Mouse (Mus musculus) CH12.LX (cell line): Measurements from ENCODE around the gene Tescl. TPM values are rescaled to one million over a fixed set of nuclear protein-coding genes. Genes with fewer than 3 reads are reported as not detected.

Source experiments
- DNase-seq: peaks from one replicate; pipeline ENCODE4 v3.0.0-alpha.2; 2013; ENCODE audit errors: extremely low read depth
- H3K27ac ChIP-seq: 2 replicates; pipeline ENCODE4 v1.5.1; 2012; ENCODE audit warnings: low read depth, mild to moderate bottlenecking, control low read depth, moderate library complexity; ENCODE audit not compliant: insufficient read depth
- H3K27me3 ChIP-seq: replicated peaks from 2 replicates; pipeline ENCODE3; 2012; ENCODE audit warnings: inconsistent platforms
- H3K36me3 ChIP-seq, 2 experiments: replicated peaks in 1 of 2; 2 replicates each; pipeline versions ENCODE3 to v1.6.1; 2012; ENCODE audit warnings: inconsistent platforms in 1 of 2, low read length in 1 of 2, mild to moderate bottlenecking in 1 of 2, mixed read lengths in 1 of 2, moderate library complexity in 1 of 2; ENCODE audit not compliant: control insufficient read depth in 1 of 2, insufficient read depth in 1 of 2
- H3K4me1 ChIP-seq, 2 experiments: 2 replicates each; pipeline ENCODE4 v1.6.1; 2012; ENCODE audit warnings: inconsistent platforms in 1 of 2, moderate library complexity in 1 of 2; ENCODE audit not compliant: insufficient read depth in 2 of 2, control insufficient read depth in 1 of 2
- H3K4me2 ChIP-seq: 2 replicates; pipeline ENCODE4 v1.6.1; 2012; ENCODE audit warnings: low read depth, mild to moderate bottlenecking, control low read depth; ENCODE audit not compliant: poor library complexity, insufficient read depth, severe bottlenecking
- H3K4me3 ChIP-seq, 3 experiments: fragments of 150-350 bp in 1 of 3; sonication (generic) in 1 of 3; replicated peaks in 1 of 3; 2 replicates each; pipeline versions ENCODE3 to v1.5.1; 2011 to 2012; ENCODE audit warnings: low read depth in 2 of 3, low read length in 2 of 3, mild to moderate bottlenecking in 2 of 3, moderate library complexity in 2 of 3, control low read depth in 1 of 3, improper control_type of control experiment in 1 of 3, inconsistent platforms in 1 of 3, mixed read lengths in 1 of 3; ENCODE audit not compliant: poor library complexity in 1 of 3
- H3K79me2 ChIP-seq: replicated peaks from 2 replicates; pipeline ENCODE4 v1.6.1; 2012; ENCODE audit warnings: mild to moderate bottlenecking, moderate library complexity; ENCODE audit not compliant: control insufficient read depth, poor library complexity, insufficient read depth, severe bottlenecking; ENCODE audit errors: extremely low read depth
- H3K9ac ChIP-seq: 2 replicates; pipeline ENCODE4 v1.6.1; 2012; ENCODE audit warnings: low read depth, mild to moderate bottlenecking, control low read depth, moderate library complexity; ENCODE audit not compliant: insufficient read depth
- H3K9me3 ChIP-seq: replicated peaks from 2 replicates; pipeline ENCODE3; 2012; ENCODE audit warnings: low read length, inconsistent platforms, mixed read lengths
- BHLHE40 ChIP-seq: IDR thresholded peaks from 2 replicates; pipeline ENCODE4 v1.6.1; 2011; ENCODE audit warnings: mild to moderate bottlenecking, low read depth, low read length, improper control_type of control experiment
- CHD1 ChIP-seq: IDR thresholded peaks from 2 replicates; pipeline ENCODE4 v1.6.1; 2012; ENCODE audit warnings: low read depth, low read length, improper control_type of control experiment, inconsistent platforms
- CTCF ChIP-seq, 2 experiments: IDR thresholded peaks in 1 of 2; conservative IDR thresholded peaks in 1 of 2; 2 replicates each; pipeline ENCODE4 v1.5.1; 2011 to 2012; ENCODE audit warnings: low read depth in 2 of 2, low read length in 2 of 2, improper control_type of control experiment in 1 of 2, inconsistent platforms in 1 of 2, mild to moderate bottlenecking in 1 of 2, moderate library complexity in 1 of 2
- E2F4 ChIP-seq: IDR thresholded peaks from 2 replicates; pipeline ENCODE4 v1.6.1; 2011; ENCODE audit warnings: low read depth, low read length, improper control_type of control experiment; ENCODE audit not compliant: insufficient replicate concordance
- GABPA ChIP-seq: IDR thresholded peaks from 2 replicates; pipeline ENCODE4 v1.6.1; 2012; ENCODE audit warnings: low read depth, low read length, improper control_type of control experiment, inconsistent platforms; ENCODE audit not compliant: insufficient replicate concordance
- KAT2A ChIP-seq: IDR thresholded peaks from 2 replicates; pipeline ENCODE4 v1.6.1; 2012; ENCODE audit warnings: low read length, improper control_type of control experiment, inconsistent platforms; ENCODE audit not compliant: insufficient replicate concordance
- MAX ChIP-seq: IDR thresholded peaks from 2 replicates; pipeline ENCODE4 v1.6.1; 2011; ENCODE audit warnings: low read length, improper control_type of control experiment
- MEF2A ChIP-seq: IDR thresholded peaks from 2 replicates; pipeline ENCODE4 v1.6.1; 2014; ENCODE audit warnings: low read depth, mild to moderate bottlenecking, inconsistent platforms, low read length, improper control_type of control experiment, borderline replicate concordance
- NELFE ChIP-seq: IDR thresholded peaks from 2 replicates; pipeline ENCODE4 v1.6.1; 2011; ENCODE audit warnings: low read depth, low read length, improper control_type of control experiment
- NRF1 ChIP-seq: IDR thresholded peaks from 2 replicates; pipeline ENCODE4 v1.6.1; 2014; ENCODE audit warnings: low read depth, mild to moderate bottlenecking, inconsistent platforms, low read length, improper control_type of control experiment, moderate library complexity
- PAX5 ChIP-seq: IDR thresholded peaks from 2 replicates; pipeline ENCODE4 v1.6.1; 2012; ENCODE audit warnings: low read length, inconsistent platforms, mixed read lengths
- RAD21 ChIP-seq: IDR thresholded peaks from 2 replicates; pipeline ENCODE4 v1.6.1; 2011; ENCODE audit warnings: low read depth, mild to moderate bottlenecking, low read length, improper control_type of control experiment, moderate library complexity
- SMC3 ChIP-seq: IDR thresholded peaks from 2 replicates; pipeline ENCODE4 v1.6.1; 2011; ENCODE audit warnings: low read depth, low read length, improper control_type of control experiment
- TBP ChIP-seq: conservative IDR thresholded peaks from 2 replicates; pipeline ENCODE4 v1.6.1; 2011; ENCODE audit warnings: low read depth, low read length, improper control_type of control experiment
- TCF12 ChIP-seq: IDR thresholded peaks from 2 replicates; pipeline ENCODE4 v1.6.1; 2014; ENCODE audit warnings: low read depth, mild to moderate bottlenecking, inconsistent platforms, low read length, improper control_type of control experiment
- UBTF ChIP-seq: IDR thresholded peaks from 2 replicates; pipeline ENCODE4 v1.6.1; 2012; ENCODE audit warnings: low read depth, mild to moderate bottlenecking, inconsistent platforms, low read length, improper control_type of control experiment, moderate library complexity
- USF2 ChIP-seq: conservative IDR thresholded peaks from 2 replicates; pipeline ENCODE4 v1.6.1; 2011; ENCODE audit warnings: low read depth, low read length, improper control_type of control experiment
- ZC3H11A ChIP-seq: IDR thresholded peaks from 2 replicates; pipeline ENCODE4 v1.6.1; 2012; ENCODE audit warnings: low read depth, mild to moderate bottlenecking, inconsistent platforms, low read length, improper control_type of control experiment
- dilution Hi-C: fragments of 300-500 bp; cut with MboI; formaldehyde crosslinking; loops from 2 replicates; pipeline ENCODE4 v1.14.3; 2020; ENCODE audit warnings: low sequenced_read_pairs; ENCODE audit not compliant: extremely low pct_unique_long_range_greater_than_20kb, extremely low pct_ligation_motif_present
- in situ Hi-C: fragments of 300-500 bp; cut with MboI; formaldehyde crosslinking; loops from 3 replicates; pipeline ENCODE4 v1.14.3; 2019; ENCODE audit warnings: low sequenced_read_pairs, low pct_ligation_motif_present, low pct_unique_long_range_greater_than_20kb, mixed read lengths
- polyA plus RNA-seq: library from polyadenylated mRNA; unstranded; fragments of >175 nt; gene quantifications from 2 replicates; pipeline ENCODE4 v1.2.1, GENCODE M21; 2012; ENCODE audit warnings: low read depth; ENCODE audit not compliant: insufficient read length
- total RNA-seq, 2 experiments: library from RNA; depleted of rRNA; stranded (reverse); fragments of 300-350 nt in 1 of 2; fragments of >200 nt in 1 of 2; gene quantifications; 2 replicates each; pipeline ENCODE4 v1.2.3; 2012 to 2014

The Tescl gene
- total and polyA plus RNA-seq, 3 experiments = not detected

DNA sequence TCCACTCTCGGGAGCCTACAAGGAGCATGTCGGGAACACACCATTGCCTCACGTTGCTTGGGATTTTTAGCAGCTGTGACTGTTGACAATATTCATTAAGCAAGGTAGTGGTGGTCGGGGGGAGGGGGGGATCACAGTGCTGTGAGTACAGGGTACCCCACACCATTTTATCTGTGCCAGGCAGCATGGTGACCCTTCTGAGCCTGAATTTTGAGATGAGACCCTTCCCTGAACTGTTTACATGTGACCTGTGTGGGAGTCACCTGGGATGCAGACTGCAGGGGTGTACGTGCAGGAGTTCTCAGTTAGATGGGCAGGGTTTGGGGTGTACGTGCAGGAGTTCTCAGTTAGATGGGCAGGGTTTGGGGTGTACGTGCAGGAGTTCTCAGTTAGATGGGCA is 37.4 kb downstream of the Tescl start:
- Histone ChIP-seq H3K9me3 (no peaks in the 10 kb centered on the region), H3K9ac (no peak overlapping the region), H3K4me3 (no peak overlapping the region), H3K79me2 (no peaks in the 10 kb centered on the region), H3K36me3 (peaks cover 3 to 56% of the 10 kb centered on the region in 2 experiments), H3K27me3 (no peaks in the 10 kb centered on the region), H3K4me1 (no peaks in the 10 kb centered on the region), H3K4me2 (no peak overlapping the region), H3K27ac (no peak overlapping the region)
- in situ Hi-C loops = loop anchor here (10.0 kb wide), 1 partner anchor 142 kb away; no protein-coding TSS in a partner anchor
- DNase-seq = no peak
- TF ChIP-seq GABPA = no peak
- no peak for TF ChIP-seq KAT2A
- no peak for TF ChIP-seq SMC3
- TF ChIP-seq E2F4 = no peak
- no peak for TF ChIP-seq RAD21
- no peak for TF ChIP-seq MEF2A
- TF ChIP-seq UBTF = no peak
- no peak for TF ChIP-seq BHLHE40
- dilution Hi-C loops = no loop called here

DNA sequence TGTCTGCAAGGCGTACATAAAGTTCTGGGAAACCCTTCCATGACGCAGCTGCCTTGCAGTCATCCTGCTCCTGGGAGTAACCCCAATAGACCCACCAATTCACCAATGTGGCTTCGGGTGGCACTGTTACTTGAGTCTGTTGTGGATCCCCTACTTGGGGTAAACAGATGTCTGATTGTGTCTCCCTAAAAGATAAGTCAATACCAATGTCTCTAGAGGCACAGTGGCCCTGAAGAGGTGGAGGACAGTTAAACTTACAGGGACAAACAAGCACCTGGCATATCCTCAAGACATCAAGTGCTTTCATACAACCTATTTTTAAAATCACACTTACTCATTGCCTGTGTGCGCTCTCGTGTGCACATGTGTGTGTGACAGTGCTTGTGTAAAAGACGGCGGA is 38.4 kb downstream of the Tescl start:
- in situ Hi-C loops = loop anchor here (10.0 kb wide), 1 partner anchor 141 kb away; no protein-coding TSS in a partner anchor
- no peaks in the 10 kb centered on the region for H3K79me2 ChIP-seq
- H3K36me3 ChIP-seq = peaks cover 5 to 65% of the 10 kb centered on the region in 2 experiments
- H3K9ac ChIP-seq = no peak overlapping the region
- no peak overlapping the region for H3K4me2 ChIP-seq
- peaks cover 0 to under 1% of the 10 kb centered on the region in 2 experiments; a peak in 1 of 4 replicates for H3K4me1 ChIP-seq
- H3K4me3 ChIP-seq = no peak overlapping the region
- TF ChIP-seq NELFE (no peak), GABPA (no peak), USF2 (no peak), CTCF (conservative IDR thresholded peaks at IDR 0.05 in 1 of 2, IDR thresholded peaks at IDR 0.05 in 1 of 2; ENCODE audit: low read depth in 2 of 2, low read length in 2 of 2) (no peak), MEF2A (no peak), ZC3H11A (no peak), CHD1 (no peak), NRF1 (no peak), TBP (no peak), MAX (no peak), PAX5 (no peak), TCF12 (no peak)
- no peak for DNase-seq
- H3K9me3 ChIP-seq = no peaks in the 10 kb centered on the region
- no peaks in the 10 kb centered on the region for H3K27me3 ChIP-seq
- dilution Hi-C loops = no loop called here
- no peak overlapping the region for H3K27ac ChIP-seq
